Mouse (Mus musculus) liver, embryonic 13.5 days (tissue): ENCODE measurements around the gene Plcb4. TPM values are rescaled to one million over a fixed set of nuclear protein-coding genes. Genes with fewer than 3 reads are reported as not detected.

Source experiments
- ATAC-seq: fragments of 200-750 bp; cut with Nextera tagmentation; 2 replicates; pipeline ENCODE4 v1.8.0; 2017; ENCODE audit warnings: low read depth, mild to moderate bottlenecking, moderate number of reproducible peaks, moderate library complexity
- DNase-seq: peaks from one replicate; pipeline ENCODE4 v3.0.0; 2022
- H3K27ac ChIP-seq: fragments of 300-500 bp; sonication (generic); 2 replicates; pipeline ENCODE4 v1.5.1; 2015; ENCODE audit warnings: moderate library complexity, mild to moderate bottlenecking, inconsistent platforms
- H3K27me3 ChIP-seq: fragments of 300-500 bp; sonication (generic); 2 replicates; pipeline ENCODE4 v1.6.1; 2015; ENCODE audit warnings: mild to moderate bottlenecking, inconsistent platforms
- H3K36me3 ChIP-seq: fragments of 300-500 bp; sonication (generic); 2 replicates; pipeline ENCODE4 v1.6.1; 2015; ENCODE audit warnings: mild to moderate bottlenecking, inconsistent platforms
- H3K4me1 ChIP-seq: fragments of 300-500 bp; sonication (generic); replicated peaks from 2 replicates; pipeline ENCODE4 v1.6.1; 2015; ENCODE audit warnings: inconsistent platforms
- H3K4me2 ChIP-seq: fragments of 300-500 bp; sonication (generic); 2 replicates; pipeline ENCODE4 v1.6.1; 2015; ENCODE audit warnings: inconsistent platforms, mild to moderate bottlenecking, moderate library complexity
- H3K4me3 ChIP-seq: fragments of 300-500 bp; sonication (generic); replicated peaks from 2 replicates; pipeline ENCODE4 v1.5.1; 2015; ENCODE audit warnings: mild to moderate bottlenecking, inconsistent platforms
- H3K9ac ChIP-seq: fragments of 300-500 bp; sonication (generic); 2 replicates; pipeline ENCODE4 v1.6.1; 2015; ENCODE audit warnings: mild to moderate bottlenecking, inconsistent platforms
- H3K9me3 ChIP-seq: fragments of 300-500 bp; sonication (generic); replicated peaks from 2 replicates; pipeline ENCODE4 v1.6.1; 2016; ENCODE audit warnings: inconsistent platforms
- WGBS: fragments of 180-500 bp; shearing (Covaris S2); methylation state at CpG from one replicate; pipeline ENCODE4 v1.1.7; 2015; ENCODE audit not compliant: insufficient replicate concordance; 5-methylcytosine and 5-hydroxymethylcytosine counted together
- polyA plus RNA-seq: library from polyadenylated mRNA; unstranded; fragments of >200 nt; fragmentation: Nextera tagmentation; extraction: Ambion mirVana; gene quantifications from 2 replicates; pipeline ENCODE4 v1.2.1, GENCODE M21; 2015

Gene Plcb4
- polyA plus RNA-seq, 1 experiment from 2014 or later: 3.1 TPM

DNA sequence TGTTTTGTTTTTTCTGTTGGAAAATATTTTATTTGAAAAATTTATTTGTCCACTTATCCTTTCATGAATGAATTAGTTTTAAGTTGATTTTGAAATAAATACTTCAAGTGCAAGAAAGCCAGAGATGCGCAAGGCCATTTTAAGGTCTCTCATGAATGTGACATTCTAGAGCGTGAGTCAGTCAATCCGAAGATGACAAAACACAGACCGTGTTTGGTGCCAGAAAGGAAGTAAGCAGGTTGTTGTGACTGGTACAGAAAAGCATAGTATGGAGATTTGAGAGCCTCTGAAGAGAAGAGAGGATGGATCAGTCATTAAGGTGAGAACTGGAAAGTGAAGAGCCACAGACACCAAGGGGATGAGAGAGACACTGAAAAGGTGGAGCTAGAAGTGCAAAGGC, 246.0 kb downstream of the Plcb4 start:
- Histone ChIP-seq H3K27me3 (no peaks in the 10 kb centered on the region), H3K27ac (no peak overlapping the region), H3K4me1 (no peaks in the 10 kb centered on the region), H3K4me2 (no peak overlapping the region), H3K36me3 (no peaks in the 10 kb centered on the region), H3K9me3 (no peaks in the 10 kb centered on the region), H3K9ac (no peak overlapping the region), H3K4me3 (no peak overlapping the region)
- ATAC-seq: no peak
- WGBS: 63% methylated on average over 4 of the region's 4 CpGs
- no peak for DNase-seq

DNA sequence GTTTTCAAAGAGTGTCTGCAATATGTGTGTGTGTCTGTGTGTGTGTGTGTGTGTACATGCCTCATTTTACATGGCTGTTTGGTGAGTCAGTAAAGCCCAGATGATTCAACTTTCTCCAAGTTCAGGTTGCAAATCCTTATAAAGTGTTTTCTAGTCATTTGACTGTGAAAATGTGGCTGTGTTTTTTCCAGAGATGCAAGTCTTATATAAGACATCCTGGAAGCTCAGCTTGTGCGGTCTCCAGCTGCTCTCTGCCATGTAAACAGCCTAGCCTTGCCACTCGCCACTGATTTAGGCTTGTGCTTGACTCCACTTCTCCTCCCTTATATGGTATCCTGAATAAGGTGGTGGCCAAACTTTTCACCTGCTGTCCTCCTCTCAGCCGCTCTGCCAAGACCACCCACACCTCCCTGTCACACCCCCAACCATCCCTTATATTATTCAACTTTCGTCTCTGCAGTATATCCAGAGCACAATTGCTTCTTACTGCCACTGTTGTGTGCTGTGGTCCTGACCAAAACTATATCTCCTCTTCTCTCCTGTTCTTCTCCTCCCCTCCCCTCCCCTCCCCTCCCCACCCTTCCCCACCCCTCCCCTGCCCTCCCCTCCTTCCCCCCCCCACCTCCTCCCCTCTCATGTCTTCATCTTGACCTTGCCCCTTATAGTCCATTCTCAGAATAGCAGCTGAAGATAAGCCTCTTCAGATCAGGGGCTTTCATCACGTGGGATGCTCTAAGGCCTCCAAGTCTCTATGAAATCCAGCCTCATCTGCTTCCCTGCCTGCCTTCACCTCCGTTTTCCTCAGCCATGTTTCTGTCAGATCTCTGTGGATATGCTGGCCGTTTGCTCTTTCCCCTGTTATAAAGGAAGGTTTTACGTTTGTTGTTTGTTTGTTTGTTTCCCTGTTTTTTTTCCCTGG, 255.8 kb downstream of the Plcb4 start:
- Histone ChIP-seq H3K9me3 (no peaks in the 10 kb centered on the region), H3K4me2 (no peak overlapping the region), H3K36me3 (no peaks in the 10 kb centered on the region), H3K4me1 (no peaks in the 10 kb centered on the region), H3K27ac (no peak overlapping the region), H3K4me3 (no peak overlapping the region), H3K27me3 (no peaks in the 10 kb centered on the region), H3K9ac (no peak overlapping the region)
- 56% methylated on average over 8 of the region's 8 CpGs for WGBS
- DNase-seq (no peak), ATAC-seq (no peak)

DNA sequence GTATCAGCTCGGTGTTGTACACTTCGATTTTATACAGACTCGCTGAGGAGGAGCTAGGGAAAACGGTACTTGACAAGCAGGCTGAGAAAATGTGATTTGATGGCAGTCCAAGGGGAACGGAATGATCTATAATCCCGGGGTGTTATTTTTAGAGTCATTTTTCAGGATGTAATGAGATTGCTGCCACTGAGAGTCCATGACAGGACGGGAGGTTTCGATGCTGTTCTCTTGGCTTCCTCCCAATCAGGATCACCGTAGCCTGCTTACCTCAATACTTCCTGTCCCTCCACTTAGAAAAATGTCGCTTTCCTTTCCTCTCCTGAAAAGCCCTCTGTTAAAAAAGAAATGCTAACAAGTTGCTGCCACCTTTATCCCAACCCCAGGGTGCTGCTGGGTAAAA, 257.1 kb downstream of the Plcb4 start:
- no peak overlapping the region for H3K4me2 ChIP-seq
- H3K9me3 ChIP-seq: no peaks in the 10 kb centered on the region
- H3K4me1 ChIP-seq: no peaks in the 10 kb centered on the region
- no peak overlapping the region for H3K9ac ChIP-seq
- H3K27ac ChIP-seq: no peak overlapping the region
- no peak for ATAC-seq
- WGBS: 58% methylated on average over 10 of the region's 10 CpGs
- no peak overlapping the region for H3K4me3 ChIP-seq
- no peak for DNase-seq
- H3K36me3 ChIP-seq: no peaks in the 10 kb centered on the region
- no peaks in the 10 kb centered on the region for H3K27me3 ChIP-seq

- 55% methylated on average over 3 of the region's 3 CpGs for WGBS
- Histone ChIP-seq H3K4me2 (no peak overlapping the region), H3K9ac (no peak overlapping the region)
Measured at GRCm38 (mm10) chr2:135917000-135917399, 258.2 kb downstream of the Plcb4 start.

GRCm38 (mm10) chr2:135918116-135918515, 259.3 kb downstream of the Plcb4 start:
- Histone ChIP-seq H3K27ac (no peak overlapping the region), H3K27me3 (no peaks in the 10 kb centered on the region), H3K4me2 (no peak overlapping the region), H3K4me3 (no peak overlapping the region), H3K9ac (no peak overlapping the region), H3K4me1 (no peaks in the 10 kb centered on the region), H3K9me3 (no peaks in the 10 kb centered on the region), H3K36me3 (no peaks in the 10 kb centered on the region)
- no peak for DNase-seq
- ATAC-seq: no peak
- WGBS: 70% methylated on average over 5 of the region's 5 CpGs

More at GRCm38 (mm10) chr2:135917000-135917399, 258.2 kb downstream of the Plcb4 start:
- no peak overlapping the region for H3K27ac ChIP-seq
- no peak overlapping the region for H3K4me3 ChIP-seq
- ATAC-seq: no peak
- H3K27me3 ChIP-seq: no peaks in the 10 kb centered on the region
- H3K9me3 ChIP-seq: no peaks in the 10 kb centered on the region
- no peaks in the 10 kb centered on the region for H3K4me1 ChIP-seq
- H3K36me3 ChIP-seq: no peaks in the 10 kb centered on the region
- no peak for DNase-seq

DNA sequence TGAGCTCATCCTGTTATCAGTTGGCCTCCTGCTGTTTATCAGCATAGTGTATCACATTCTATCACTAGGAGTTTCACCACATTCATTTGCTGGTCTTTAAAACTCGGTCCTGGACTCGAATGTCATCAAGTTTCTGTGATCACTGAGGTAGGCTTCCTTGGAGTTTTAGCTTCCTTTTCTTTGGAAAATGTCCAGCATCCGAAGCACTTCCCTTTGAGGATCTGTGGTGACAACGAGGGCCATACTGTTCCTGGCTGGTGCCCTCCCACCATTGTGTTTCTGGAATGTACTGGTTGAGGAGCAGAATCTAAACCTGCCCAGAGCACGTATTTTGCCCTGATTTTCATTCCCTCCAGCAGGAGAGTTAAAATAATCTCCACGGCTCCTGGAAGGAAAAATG, 260.8 kb downstream of the Plcb4 start:
- no peak for DNase-seq
- Histone ChIP-seq H3K4me2 (no peak overlapping the region), H3K36me3 (no peaks in the 10 kb centered on the region), H3K4me1 (no peaks in the 10 kb centered on the region), H3K27me3 (no peaks in the 10 kb centered on the region), H3K4me3 (no peak overlapping the region), H3K9me3 (no peaks in the 10 kb centered on the region), H3K27ac (no peak overlapping the region), H3K9ac (no peak overlapping the region)
- ATAC-seq: no peak
- 59% methylated on average over 6 of the region's 6 CpGs for WGBS

DNA sequence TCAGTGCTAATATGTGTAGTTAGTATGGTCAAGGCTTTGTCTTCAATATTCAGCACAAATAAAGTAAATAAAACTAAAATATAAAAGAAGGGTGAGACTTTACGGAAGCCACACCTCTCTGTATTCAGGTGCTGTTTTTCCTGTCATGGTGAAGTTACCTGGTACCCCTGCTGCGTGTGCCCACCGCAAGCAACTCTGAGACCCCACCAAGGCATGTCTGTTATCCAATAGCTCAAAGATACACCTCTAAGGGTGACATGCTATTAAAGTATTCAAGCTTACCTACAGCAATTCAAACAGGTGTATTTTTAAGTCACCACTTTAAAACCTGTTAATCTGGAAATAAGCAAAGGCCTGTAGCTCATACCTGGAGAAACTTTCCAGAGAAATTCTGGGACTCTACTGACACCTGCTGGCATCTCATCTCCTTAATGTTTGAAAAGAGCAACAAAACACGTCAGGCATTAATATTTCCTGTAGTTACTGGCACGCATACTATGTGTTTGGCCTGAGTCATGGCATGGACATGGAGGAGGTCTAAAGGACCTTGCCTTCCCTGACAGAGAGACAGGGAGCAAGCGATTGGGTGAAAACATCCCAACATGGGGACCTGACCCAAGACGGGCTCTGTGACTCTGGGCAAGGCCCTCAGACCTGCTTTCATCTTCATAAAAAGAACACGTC, 268.0 kb downstream of the Plcb4 start:
- no peak for ATAC-seq
- Histone ChIP-seq H3K27me3 (no peaks in the 10 kb centered on the region), H3K4me1 (no peaks in the 10 kb centered on the region), H3K27ac (no peak overlapping the region), H3K36me3 (no peaks in the 10 kb centered on the region), H3K9me3 (no peaks in the 10 kb centered on the region), H3K4me3 (no peak overlapping the region), H3K4me2 (no peak overlapping the region), H3K9ac (no peak overlapping the region)
- 66% methylated on average over 8 of the region's 8 CpGs for WGBS
- DNase-seq: no peak

- ATAC-seq (no peak), DNase-seq (no peak)
- H3K4me2 ChIP-seq: no peak overlapping the region
- no peaks in the 10 kb centered on the region for H3K9me3 ChIP-seq
- no peaks in the 10 kb centered on the region for H3K36me3 ChIP-seq
- no peaks in the 10 kb centered on the region for H3K27me3 ChIP-seq
- no peaks in the 10 kb centered on the region for H3K4me1 ChIP-seq
- H3K9ac ChIP-seq: no peak overlapping the region
- H3K27ac ChIP-seq: no peak overlapping the region
- H3K4me3 ChIP-seq: no peak overlapping the region
- WGBS: 72% methylated on average over 9 of the region's 9 CpGs
Measured at GRCm38 (mm10) chr2:135929021-135929720, 270.4 kb downstream of the Plcb4 start.

DNA sequence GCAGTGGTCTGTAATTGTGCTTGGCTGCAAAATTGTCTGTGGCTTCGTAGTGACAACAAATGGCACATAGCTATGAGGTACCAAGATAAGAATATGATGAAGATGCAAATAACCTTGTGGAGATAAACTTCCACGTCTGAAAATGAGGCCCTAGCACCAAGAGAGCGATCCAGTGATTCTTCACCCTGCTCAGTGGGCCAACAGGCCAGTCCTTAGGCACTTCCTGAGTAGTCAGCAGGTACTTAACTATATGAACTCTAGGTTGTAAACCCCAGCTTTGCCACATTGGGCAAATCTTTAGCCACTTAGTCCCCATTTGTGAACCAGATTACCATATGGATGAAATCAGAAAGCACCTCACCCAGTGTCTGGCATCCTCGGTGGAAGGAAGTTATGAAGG, 271.9 kb downstream of the Plcb4 start:
- ATAC-seq (no peak), DNase-seq (no peak)
- H3K9me3 ChIP-seq: no peaks in the 10 kb centered on the region
- H3K4me2 ChIP-seq: no peak overlapping the region
- no peak overlapping the region for H3K9ac ChIP-seq
- H3K27me3 ChIP-seq: no peaks in the 10 kb centered on the region
- no peak overlapping the region for H3K4me3 ChIP-seq
- H3K27ac ChIP-seq: no peak overlapping the region
- no peaks in the 10 kb centered on the region for H3K36me3 ChIP-seq
- 59% methylated on average over 4 of the region's 4 CpGs for WGBS
- no peaks in the 10 kb centered on the region for H3K4me1 ChIP-seq

- 72% methylated on average over 4 of the region's 4 CpGs for WGBS
- no peak overlapping the region for H3K4me3 ChIP-seq
- no peak overlapping the region for H3K27ac ChIP-seq
- no peak overlapping the region for H3K4me2 ChIP-seq
- H3K27me3 ChIP-seq: no peaks in the 10 kb centered on the region
- DNase-seq (no peak), ATAC-seq (no peak)
- H3K36me3 ChIP-seq: no peaks in the 10 kb centered on the region
- no peak overlapping the region for H3K9ac ChIP-seq
- H3K4me1 ChIP-seq: no peaks in the 10 kb centered on the region
- no peaks in the 10 kb centered on the region for H3K9me3 ChIP-seq
Measured at GRCm38 (mm10) chr2:135932569-135932968, 273.8 kb downstream of the Plcb4 start.

DNA sequence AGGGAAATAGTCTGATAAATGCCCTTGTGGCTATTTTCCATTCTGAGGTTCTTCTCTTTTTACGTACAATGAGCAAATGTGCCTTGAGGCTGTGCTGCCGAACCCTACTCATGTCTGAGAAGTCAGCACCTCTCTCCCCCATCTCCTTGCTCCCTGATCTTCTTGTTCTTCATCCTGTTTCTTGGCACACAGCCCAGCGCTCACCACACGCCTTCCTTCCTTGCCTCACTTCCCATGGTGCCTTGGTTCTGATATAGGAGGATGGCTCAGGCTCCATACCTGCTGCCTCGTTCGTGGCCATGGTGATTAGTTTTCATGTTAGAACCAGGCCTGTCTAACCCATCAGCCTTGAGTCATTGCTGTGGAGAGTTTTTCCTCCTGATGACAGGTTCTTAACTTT, 277.6 kb downstream of the Plcb4 start:
- ATAC-seq (no peak), DNase-seq (no peak)
- H3K4me1 ChIP-seq: no peaks in the 10 kb centered on the region
- 66% methylated on average over 6 of the region's 6 CpGs for WGBS
- no peaks in the 10 kb centered on the region for H3K27me3 ChIP-seq
- H3K9me3 ChIP-seq: no peaks in the 10 kb centered on the region
- no peak overlapping the region for H3K4me3 ChIP-seq
- H3K27ac ChIP-seq: no peak overlapping the region
- no peak overlapping the region for H3K9ac ChIP-seq
- no peak overlapping the region for H3K4me2 ChIP-seq
- no peaks in the 10 kb centered on the region for H3K36me3 ChIP-seq
